Mouse (Mus musculus) hematopoietic stem cell, adult 5-6 weeks (primary cell): Measurements from ENCODE around the gene Wdtc1. TPM values are rescaled to one million over a fixed set of nuclear protein-coding genes. Genes with fewer than 3 reads are reported as not detected.

ENCODE experiments used
- ATAC-seq, 2 experiments: fragments of 125-278 bp in 1 of 2; replicated peaks in 1 of 2; 2 replicates each; pipeline ENCODE4 v1.8.0; 2016 to 2017; ENCODE audit warnings: inconsistent platforms in 2 of 2, mild to moderate bottlenecking in 2 of 2, moderate number of reproducible peaks in 2 of 2, low read depth in 1 of 2, moderate TSS enrichment in 1 of 2; ENCODE audit not compliant: low FRiP score in 2 of 2, poor library complexity in 2 of 2, severe bottlenecking in 2 of 2, insufficient read depth in 1 of 2, low TSS enrichment in 1 of 2
- total RNA-seq: library from RNA; stranded (forward); fragments of 172-1452, 232-1000 nt; gene quantifications from 2 replicates; pipeline ENCODE4 v1.2.3, GENCODE M21; 2017

Gene Wdtc1
- total RNA-seq, 1 experiment from 2014 or later: 13.7 TPM

DNA sequence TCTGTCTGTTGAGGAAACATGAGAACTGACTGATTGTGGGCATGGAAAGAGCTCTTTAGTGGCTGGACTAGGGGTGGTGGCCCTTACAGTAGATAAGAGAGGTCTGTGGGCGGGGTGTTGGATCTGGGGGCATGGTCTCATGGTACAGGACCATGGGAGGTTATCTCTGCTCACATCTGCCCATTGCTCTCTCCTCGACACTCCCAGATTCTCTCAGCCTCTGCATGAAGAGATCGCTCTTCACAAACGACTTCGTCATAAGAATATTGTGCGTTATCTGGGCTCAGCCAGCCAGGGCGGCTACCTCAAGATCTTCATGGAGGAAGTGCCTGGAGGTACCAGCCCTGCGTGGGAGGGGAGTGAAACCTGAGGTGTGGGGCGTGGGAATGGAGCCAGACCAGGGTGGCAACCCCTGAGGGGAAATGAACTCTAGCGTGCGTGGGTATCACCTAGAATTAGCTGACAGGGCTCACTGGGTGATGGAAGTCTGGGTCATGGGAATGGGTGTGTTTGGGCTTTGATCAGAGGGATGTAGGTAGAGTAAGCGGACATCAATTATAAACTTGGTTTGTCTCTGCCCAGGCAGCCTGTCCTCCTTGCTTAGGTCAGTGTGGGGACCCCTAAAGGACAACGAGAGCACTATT is 105.4 kb downstream of the Wdtc1 start:
- ATAC-seq: peak in 1 of 2 experiments; percentile 29; a peak in 1 of 4 replicates

DNA sequence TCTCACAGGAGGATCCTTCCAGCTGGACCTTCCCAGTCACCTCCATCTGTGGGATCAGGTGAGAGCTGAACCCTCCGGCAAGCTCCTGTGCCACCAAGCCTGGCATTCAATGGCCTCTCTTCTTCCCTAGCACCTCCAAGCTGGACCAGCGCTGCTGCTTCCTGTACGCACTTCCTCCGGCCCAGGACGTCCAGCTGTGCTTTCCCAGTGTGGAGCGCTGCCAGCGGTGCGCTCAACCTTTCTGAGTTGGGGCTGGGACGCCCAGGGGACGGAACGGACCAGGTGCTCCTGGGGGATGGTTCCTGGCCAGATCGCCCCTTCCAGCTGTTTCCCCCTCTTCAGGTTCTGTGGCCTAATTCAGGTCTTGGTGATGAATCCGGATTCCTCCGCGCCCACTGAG is 106.2 kb downstream of the Wdtc1 start:
- ATAC-seq: no peak

DNA sequence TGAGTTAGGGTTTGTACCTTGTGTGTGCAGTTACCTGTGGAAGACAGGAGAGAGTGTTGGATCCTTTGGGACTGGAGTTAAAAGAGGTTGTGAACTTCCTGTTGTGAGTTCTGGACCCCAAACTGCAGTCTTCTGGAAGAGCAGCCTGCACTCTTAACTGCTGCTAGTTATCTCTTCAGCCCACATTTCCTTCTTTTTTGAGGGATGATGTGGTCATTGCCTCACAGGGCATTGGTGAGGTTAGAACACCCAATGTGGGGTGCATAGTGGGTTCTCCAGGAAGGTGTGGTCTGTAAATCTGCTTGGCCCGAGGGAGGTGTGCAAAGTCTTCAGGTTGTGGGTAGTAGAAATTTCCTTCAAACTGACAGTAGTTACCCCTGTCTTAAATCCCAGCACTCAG is 109.0 kb downstream of the Wdtc1 start:
- ATAC-seq: no peak

DNA sequence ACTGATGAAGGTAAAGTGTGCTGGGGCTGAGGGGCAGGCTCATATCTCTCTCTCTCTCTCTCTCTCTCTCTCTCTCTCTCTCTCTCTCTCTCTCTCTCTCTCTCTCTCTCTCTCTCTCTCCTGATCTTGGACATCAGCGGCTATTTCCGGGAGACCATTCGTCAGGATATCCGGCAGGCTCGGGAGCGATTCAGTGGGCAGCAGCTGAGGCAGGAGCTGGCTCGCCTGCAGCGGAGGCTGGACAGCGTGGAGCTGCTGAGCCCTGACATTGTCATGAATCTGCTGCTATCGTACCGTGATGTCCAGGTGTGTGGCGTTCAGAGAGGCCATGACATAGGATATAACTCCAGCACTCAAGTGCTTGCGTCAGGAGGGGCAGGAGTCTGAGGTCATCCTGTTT is 109.7 kb downstream of the Wdtc1 start:
- ATAC-seq: no peak

DNA sequence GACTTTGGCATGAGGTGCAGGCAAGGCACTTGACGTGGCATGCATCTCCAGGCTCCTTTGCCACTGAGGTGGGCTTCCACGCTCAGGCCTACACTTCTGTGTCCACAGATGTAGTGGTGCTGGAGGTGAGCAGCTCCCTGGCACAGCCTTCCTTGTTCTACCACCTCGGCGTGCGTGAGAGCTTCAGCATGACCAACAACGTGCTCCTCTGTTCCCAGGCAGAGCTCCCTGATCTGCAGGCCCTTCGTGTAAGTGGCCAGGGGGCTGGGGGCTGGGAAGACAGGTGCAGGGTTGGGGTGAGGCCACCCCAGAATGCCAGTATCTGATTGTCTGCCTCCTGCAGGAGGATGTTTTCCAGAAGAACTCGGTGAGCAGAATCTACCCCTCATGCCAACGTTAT is 110.6 kb downstream of the Wdtc1 start:
- no peak for ATAC-seq

Other genes with a start within 250 kb of the Wdtc1 start
- 46.9 and 58.8 TPM in 2 replicates for gene Wasf2, start 223.0 kb downstream of the Wdtc1 start, total RNA-seq
- gene Cd164l2, start 141.3 kb downstream of the Wdtc1 start, total RNA-seq: not detected in 2 replicates
- gene Gpr3, start 140.9 kb downstream of the Wdtc1 start, total RNA-seq: 0.25 and 0.50 TPM in 2 replicates
- gene Map3k6, start 112.7 kb downstream of the Wdtc1 start, total RNA-seq: 1.8 and 3.5 TPM in 2 replicates
- 7.2 and 20.1 TPM in 2 replicates for gene Sytl1, start 90.4 kb downstream of the Wdtc1 start, total RNA-seq
- 11.6 and 21.5 TPM in 2 replicates for gene Tmem222, start 75.7 kb downstream of the Wdtc1 start, total RNA-seq
- gene Slc9a1, start 16.2 kb upstream of the Wdtc1 start, total RNA-seq: 11.0 and 16.9 TPM in 2 replicates
- not detected in 2 replicates for gene Tent5b, start 126.7 kb upstream of the Wdtc1 start, total RNA-seq
- gene Trnp1, start 145.1 kb upstream of the Wdtc1 start, total RNA-seq: not detected in 2 replicates
- gene Kdf1, start 165.5 kb upstream of the Wdtc1 start, total RNA-seq: not detected in 2 replicates
- 194 and 277 TPM in 2 replicates for gene Nudc, start 192.5 kb upstream of the Wdtc1 start, total RNA-seq
- not detected in 2 replicates for gene Nr0b2, start 199.9 kb upstream of the Wdtc1 start, total RNA-seq
- 11.9 and 20.9 TPM in 2 replicates for gene Gpatch3, start 221.3 kb upstream of the Wdtc1 start, total RNA-seq
- gene Gpn2, start 230.9 kb upstream of the Wdtc1 start, total RNA-seq: 15.1 and 21.8 TPM in 2 replicates
- 3.4 and 7.9 TPM in 2 replicates for gene Sfn, start 248.7 kb upstream of the Wdtc1 start, total RNA-seq